Mouse (Mus musculus): Measurements from ENCODE around the gene Olfr553.
"Not testable (repeated sequence)": the region's sequence is repeated elsewhere in the genome, so short reads cannot be mapped to it uniquely, and the experiment has no call there.

The Olfr553 gene

DNA sequence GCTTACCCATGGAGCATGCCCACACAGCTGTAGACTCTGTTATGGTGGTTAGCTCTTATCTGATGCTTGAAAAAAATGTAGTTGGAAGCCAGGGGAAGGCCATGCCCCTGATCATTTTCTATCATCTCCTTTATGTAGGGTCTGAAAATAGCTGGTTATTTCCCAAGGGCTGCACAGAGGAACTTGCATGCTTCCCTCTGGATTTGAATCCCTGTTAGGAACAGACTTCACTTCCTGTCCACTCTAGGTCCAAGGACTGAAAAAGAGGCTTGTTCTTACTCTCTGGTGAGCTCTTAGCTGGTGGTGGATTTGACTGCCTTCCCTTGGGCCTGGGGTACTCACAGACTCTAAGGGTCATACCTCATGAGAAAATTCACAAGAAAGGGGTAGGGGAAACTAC lies at the start of gene Olfr553:
TSS of gene Olfr553 (minus strand) at position 101 of the 400 bp plus-strand sequence.
- DNase-seq (ENCODE audit: low spot score in 2 of 2), result no peak

DNA sequence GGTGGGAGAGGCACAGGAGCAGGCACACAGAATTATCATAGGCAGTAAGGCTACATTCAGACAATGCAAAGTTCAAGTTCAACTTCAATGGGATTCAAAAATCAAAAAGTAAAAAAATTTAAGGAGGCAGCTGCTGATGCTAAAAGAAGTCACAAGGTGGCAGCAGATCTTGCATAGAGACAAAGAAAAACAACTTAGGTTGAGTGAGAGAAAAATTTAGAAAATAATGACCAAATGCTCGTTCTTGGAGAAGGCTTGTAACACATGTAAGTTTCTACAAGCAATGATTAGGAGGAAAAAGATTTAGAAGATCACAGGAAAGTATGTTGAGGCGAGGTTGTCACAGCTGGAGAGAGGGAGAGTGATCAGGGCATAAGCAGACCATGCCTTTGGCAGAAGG lies 47.4 kb upstream of the Olfr553 start:
- no peak for DNase-seq (ENCODE audit: low spot score in 2 of 2)

DNA sequence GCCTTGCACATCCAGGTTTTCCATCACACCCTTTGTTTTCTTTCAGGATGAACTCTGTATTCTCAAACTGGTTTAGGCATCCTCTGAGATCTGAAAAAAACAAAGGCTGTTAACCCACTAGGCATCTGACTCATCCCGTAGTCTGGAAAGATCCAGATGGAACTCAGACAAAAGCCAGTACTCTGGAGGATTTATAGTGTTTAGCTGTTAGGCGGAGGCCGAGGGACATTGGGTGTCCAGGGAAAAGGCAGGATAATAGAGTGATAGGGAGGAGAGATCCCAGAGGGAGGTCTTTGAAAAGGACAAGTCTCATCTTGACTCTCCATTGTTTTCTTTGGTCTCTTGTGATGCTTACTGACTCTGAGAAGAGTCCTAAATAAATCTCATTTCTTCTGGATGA lies 46.6 kb upstream of the Olfr553 start, which contains the start of gene Olfr556:
TSS of gene Olfr556 (plus strand) at position 301 of the 400 bp plus-strand sequence.
- DNase-seq (ENCODE audit: low spot score in 2 of 2), result no peak

DNA sequence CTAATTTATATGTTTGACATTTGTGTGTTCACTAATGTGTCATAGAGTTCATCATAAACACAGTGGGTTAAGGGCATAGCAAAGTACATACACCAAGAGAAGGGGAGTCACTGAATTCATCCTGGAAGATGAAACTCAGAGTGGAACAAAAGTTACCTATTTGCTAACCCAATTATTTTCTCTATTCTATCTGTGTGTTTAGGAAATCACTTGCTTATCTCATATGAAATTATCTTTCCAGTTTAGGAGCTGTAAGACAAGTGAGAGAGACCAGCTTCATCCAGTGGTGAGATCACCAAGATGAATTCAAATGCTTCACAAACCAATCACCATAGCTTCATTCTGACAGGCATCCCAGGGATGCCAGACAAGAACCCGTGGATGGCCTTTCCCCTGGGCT lies 40.5 kb upstream of the Olfr553 start, which contains the start of gene Olfr555:
TSS of gene Olfr555 (plus strand) at position 301 of the 400 bp plus-strand sequence.
- DNase-seq (ENCODE audit: low spot score in 2 of 2), result no peak

DNA sequence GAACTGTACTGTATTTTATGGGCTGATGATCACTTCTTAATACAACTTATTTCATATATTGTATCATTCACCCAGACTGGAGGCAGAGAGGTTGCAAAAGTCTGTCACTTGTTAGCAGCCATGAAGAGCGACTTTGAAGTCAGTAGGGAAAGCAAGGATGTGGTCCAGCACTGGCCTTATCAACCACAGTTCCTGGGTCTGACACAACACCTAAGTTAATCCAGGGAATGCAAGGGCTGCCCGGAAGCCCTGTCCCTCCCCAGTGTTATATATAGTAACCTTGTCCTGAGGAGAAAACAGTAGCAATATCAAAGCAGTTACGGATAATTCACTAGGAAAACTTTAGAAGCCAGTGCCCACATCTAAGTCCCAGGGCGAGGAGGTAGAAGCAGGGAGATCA lies 26.9 kb upstream of the Olfr553 start:
- not testable (repeated sequence) for DNase-seq (ENCODE audit: low spot score in 2 of 2)

DNA sequence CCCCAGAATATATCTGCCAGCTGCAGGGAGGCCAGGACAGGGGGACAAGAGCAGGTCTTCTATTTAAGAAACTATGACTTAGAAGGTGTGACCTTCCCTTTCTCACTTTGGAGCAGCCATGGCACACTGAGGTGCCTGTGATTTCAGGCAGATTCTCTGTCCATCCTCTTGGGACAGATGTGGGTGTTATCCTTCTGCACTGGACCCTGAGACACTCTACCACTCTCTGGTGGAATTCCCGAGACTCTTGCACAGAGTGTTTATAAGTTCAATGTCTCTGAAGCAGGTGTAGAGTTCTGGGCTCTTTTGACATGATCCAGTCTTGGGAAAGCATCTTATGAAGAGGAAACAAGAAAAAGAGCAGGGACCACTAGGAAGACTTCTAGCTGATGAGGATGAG lies 20.1 kb upstream of the Olfr553 start, which contains the start of gene Olfr554:
TSS of gene Olfr554 (plus strand) at position 301 of the 400 bp plus-strand sequence.
- no peak for DNase-seq (ENCODE audit: low spot score in 2 of 2)

DNA sequence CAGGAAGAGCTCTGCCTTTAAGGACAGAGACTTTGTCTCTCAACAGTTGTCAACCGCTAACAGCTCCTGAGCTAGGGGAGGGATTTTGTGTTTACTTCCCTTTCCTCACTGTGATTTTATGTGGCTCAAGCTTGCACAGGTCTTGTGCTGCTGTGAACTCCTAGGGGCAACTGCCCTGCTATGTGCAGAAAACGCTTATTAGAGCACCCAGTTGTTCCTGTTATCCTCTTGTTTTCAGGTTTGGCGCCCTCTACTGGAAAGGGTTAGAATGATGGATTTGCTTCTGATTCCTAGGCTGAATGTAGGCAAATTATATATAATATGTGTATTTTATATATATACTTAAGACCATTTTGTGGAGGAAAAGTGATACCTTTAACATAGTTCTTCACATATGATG lies 18.6 kb upstream of the Olfr553 start:
- DNase-seq (ENCODE audit: low spot score in 2 of 2), result peak; percentile 22 to 50

DNA sequence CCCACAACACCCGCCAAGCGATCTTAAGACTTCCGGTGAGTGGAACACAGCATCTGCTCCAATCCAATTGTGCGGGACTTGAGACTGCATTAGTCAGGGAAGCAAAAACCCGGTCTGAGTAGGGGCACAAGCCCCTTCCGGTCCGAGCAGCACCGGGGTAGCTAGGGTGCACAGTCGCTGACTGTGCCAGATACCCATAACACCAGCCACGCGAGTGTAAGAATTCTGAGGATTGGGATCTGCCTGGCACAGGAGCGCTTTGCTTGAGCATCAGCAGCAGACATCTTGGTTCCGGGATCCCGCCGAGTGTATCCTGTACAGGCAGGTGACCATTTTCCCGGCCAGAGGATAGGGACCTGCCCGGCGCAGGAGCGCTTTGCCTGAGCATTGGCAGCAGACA lies 2.4 kb upstream of the Olfr553 start:
- not testable (repeated sequence) for DNase-seq (ENCODE audit: low spot score in 2 of 2)

DNA sequence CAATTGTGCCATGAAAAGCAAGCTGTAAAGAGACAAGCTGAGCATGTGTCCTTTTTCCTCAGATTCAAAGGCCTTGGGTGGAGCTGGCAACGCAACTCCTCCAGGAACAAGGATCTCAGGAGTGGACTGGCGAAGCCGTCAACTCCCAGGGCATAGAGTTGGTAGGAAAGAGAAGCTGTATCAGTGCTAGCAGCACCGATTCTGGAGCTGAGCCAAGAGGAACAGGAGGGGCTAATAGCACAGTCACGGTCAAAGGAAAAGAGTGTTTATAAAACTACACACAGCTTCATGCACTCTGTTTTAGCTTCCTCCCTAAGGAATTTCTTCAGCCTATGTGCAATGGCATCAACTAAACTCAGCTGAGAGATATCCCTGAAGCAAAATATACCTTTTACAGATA lies 1.6 kb upstream of the Olfr553 start:
- DNase-seq (ENCODE audit: low spot score in 2 of 2), result no peak

DNA sequence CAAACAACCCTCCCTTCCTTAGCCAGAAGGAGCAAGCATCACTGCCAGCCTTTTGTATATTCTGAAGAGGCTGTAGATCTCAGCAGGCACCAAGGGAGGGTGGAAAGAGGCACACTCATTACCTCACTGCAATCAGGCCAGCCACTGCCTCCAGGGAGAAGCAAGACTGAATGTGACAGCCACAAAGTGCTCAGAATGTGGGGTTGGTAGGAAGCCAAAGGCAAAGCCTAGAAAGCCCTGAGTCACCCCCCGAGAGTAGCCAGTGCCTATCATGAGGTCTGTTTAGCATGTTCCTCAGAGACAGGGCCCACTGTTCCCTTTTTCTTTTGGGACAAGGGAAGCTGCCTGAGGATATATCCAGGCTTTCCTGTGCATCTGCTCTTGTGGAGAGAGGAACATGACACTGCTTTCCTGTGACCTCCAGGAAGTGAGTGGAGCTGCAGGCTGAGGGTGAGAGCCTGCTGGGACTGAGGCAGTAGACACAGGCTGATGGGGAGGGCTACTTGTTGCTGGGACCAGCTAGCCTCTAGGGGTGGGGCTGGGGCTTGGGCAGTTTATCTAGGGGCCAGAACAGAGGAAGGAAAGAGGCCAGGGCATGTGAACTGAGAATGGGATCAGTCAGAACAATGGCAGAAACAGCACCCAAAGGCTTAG lies 20.5 kb downstream of the Olfr553 start, which contains the start of gene Olfr552:
TSS of gene Olfr552 (plus strand) at position 393 of the 654 bp plus-strand sequence.
- DNase-seq (ENCODE audit: low spot score in 2 of 2), result no peak

DNA sequence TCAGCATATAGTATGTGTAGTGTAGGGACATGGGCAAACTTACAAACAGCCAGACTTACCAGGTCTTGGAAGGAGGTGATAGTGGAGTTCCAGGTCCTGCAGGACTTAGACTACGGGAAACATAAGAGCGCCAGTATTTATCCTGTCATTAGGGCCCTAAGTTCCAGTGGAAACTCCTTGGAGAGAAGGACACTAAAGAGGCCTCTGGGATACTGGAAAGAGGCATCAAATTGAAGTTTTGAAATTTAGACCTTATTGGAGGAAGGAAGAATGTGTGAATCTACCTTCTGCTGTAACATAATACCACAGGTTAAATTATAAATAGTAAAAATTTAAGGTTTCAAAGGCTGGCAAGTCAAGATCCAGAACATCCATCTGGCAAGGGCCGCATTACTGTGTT lies 26.2 kb downstream of the Olfr553 start, which contains the start of gene Olfr551:
TSS of gene Olfr551 (minus strand) at position 101 of the 400 bp plus-strand sequence.
- DNase-seq (ENCODE audit: low spot score in 2 of 2), result no peak

DNA sequence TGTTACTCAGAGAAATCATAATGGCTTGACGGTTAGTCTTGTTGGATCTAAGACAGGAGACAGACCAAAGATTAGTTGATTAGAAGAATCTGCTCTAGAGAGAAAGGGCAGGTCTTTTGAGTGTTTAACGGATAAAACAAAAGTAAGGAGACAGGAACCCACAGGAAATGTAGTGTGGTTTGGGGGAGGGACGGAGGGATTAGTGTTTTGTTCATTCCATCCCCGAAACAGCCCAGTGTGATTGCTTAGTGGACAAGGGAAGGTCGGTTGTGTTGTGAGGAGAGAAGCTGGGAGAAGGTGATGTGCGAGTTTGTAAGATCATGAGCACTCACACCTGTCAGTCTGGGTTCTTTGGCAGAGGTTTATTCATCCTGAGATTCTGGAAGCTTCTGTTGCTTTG lies 42.0 kb downstream of the Olfr553 start:
- DNase-seq (ENCODE audit: low spot score in 2 of 2), result no peak

DNA sequence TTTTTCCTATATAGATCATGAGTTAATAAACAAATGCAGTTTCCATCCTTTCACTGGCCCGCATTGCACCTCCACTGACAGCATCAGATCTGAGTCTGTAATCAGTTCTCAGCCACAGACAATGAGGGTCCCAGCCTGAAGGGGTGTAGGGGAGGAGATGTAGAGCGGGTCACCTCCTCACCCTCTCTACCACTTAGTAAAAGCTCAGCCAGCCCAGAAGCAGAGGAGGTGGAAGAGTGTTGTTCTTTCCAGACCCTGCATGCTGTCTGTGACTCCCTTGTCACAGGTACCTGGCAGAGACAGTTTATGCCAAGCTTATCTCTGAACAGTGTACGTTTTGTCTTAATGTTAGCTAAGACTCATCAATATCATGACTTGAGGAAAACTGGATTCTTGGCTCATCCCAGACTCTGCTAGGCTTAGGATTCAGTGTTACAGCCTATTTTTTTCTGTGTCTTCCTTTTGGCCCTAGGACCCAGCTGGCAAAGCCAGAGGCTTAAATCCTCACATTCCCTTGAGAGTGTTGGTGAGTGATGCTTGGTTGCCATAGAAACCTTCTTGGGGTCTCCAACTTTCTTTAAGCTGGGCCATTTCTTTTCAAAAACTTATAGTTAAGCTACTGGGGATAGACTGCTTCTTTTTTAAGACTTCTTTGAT lies 44.7 kb downstream of the Olfr553 start:
- no peak for DNase-seq (ENCODE audit: low spot score in 2 of 2)

DNA sequence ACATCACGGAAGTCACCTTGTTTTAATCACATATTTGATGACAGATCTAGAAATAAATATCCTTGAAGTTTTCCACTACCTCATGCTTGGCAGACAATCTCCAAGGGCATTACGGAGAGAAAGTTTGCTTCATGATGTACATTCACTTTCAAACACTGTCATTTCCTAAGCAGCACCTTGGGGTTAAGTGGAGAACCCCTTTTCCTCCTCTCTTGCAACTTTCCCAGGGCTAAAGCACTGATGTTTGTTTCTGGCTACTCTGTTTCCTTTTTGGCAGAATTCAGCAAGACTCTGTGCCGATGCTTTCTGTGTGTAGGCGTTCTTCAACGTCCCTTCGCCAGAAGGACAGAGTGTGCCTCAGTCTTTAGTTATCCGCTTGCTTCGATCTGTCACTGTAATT lies 46.9 kb downstream of the Olfr553 start, which contains the start of gene Olfr550:
TSS of gene Olfr550 (plus strand) at position 301 of the 400 bp plus-strand sequence.
- no peak for DNase-seq (ENCODE audit: low spot score in 2 of 2)

DNA sequence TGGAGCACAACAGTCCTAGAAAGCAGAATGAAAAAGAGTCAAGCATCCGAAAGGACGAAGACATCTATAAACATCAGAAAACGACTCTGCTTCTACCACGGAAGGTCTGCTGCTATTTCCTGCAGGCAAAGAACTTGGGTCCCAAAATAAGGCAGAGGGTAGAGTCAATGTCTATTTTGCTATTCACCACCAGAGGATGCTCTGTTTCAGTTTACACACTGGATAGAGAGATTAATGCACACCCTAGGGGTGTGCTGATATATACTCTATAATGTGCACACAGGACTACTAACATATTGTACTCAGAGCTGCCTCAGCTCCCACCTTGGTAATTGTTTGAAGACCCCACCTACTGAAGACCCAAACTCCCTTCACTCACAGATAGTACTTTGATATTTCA lies 51.8 kb downstream of the Olfr553 start:
- DNase-seq (ENCODE audit: low spot score in 2 of 2), result no peak

DNA sequence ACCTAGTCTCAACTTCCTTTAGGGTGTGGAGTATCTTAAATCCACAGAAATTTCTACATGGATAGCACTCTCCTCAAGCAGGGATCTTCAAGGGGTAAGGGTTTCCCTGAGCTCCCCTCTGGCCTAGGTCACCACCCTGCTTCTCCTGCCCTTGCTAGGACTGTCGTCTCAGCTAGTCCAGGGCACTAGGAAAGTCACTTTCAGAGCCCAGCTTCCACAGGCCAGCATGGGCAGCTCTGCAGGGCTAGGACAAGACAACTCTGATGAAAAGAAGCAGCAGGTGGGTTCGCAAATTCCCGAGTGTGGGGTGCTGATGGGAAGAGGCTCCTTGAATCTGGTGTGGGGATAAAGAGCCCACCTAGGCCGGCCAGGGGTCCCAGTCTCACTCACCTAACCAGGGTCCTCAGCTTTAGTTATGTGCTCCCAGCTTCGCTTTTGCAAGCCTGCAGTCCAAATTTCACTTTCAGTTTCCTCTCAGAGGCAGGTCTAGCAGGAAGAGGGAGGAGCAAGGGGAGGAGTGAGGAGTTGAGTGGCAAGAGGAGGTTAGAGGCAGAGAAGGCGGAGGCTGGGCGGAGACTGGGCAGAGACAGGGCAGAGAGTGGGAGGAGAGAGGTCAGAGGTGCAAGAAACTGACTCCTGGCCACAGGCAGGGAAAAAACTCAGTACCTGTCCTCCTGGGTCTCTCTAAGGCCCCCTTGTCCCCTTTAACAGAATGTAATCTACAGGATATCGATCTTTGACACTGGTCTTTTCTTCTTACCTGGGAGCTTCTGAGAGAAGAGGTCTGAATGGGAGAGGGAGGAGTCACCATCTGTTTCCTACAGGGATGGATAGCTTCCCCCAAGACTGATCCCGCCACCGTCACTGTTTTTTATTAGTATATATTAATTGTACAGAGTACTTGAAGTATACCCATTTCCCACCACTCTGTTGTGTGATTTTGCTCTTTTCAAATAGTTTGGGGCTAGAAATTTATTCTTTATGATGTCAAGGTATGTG lies 52.7 kb downstream of the Olfr553 start, which contains the start of gene Trim21:
TSS of gene Trim21 (minus strand) at position 488 of the 999 bp plus-strand sequence.
- DNase-seq (ENCODE audit: low spot score in 2 of 2), result peak; percentile 95

All from spleen, postnatal 36 days (tissue).